Mouse (Mus musculus) erythroblast, embryonic 14.5 days (primary cell): ENCODE results near the gene Gm10803.

Experiments
- GATA1 ChIP-seq: IDR thresholded peaks from 2 replicates; pipeline ENCODE4 v1.6.1; 2012; ENCODE audit warnings: low read length, inconsistent platforms, mixed read lengths
- TAL1 ChIP-seq: IDR thresholded peaks from 3 replicates; pipeline ENCODE4 v1.6.1; 2012; ENCODE audit warnings: low read length, inconsistent platforms, mixed read lengths

DNA sequence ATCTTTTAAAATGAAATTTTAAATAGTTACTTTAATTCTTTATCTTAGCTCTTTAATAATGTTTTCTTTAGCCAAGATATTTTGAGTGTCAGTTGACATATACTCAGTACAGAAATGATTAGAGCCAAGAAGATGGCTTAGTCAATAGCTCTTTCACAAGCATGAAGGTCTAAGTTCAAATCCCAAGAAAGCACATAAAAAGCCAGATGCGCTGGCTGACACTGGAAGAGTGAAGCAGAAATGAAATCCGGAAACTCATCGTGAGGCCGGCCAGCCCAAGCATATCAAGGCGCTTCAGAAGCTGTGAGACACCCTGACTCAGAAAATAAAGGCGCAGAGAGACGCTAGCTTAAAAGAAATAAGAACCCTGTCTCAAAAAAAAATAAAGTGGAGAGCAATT, 26.5 kb upstream of the Gm10803 start:
- no peak for TF ChIP-seq GATA1
- no peak for TF ChIP-seq TAL1
